Mouse (Mus musculus): ENCODE data around the gene Krt6b. TPM values are rescaled to one million over a fixed set of nuclear protein-coding genes. Genes with fewer than 3 reads are reported as not detected.

Krt6b gene
- not detected for polyA plus RNA-seq (2014; fragmentation: Illumina TruSeq; extraction: RNeasy Lipid Tissue Mini Kit (QIAGEN cat#74804))

DNA sequence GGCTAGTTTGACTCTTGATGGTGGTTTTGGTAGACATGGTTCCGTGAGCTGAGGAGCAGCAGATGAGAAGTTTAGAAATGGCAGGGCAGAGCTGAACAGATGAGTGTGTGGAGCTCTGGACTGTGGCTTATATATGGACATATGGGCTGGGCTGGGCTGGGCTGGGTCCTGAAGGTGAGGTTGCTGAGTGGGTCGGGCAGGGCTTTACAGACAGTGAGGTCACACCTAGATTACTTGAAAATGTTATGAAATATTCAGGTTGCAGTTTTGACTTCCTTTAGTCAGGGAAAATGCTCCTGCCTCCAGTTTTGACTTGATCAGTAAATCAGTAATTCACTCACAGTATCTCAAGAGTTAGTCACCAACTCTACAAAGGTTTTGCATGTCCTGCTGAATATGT is at the start of gene Krt6b:
Krt6b (minus strand) TSS at position 101 of the 400 bp plus-strand sequence.

GRCm38 (mm10) chr15:101712720-101713119 is 32.6 kb upstream of the Krt6b start, which contains the start of gene Krt5:
Krt5 (minus strand) TSS chr15:101712898.

GRCm38 (mm10) chr15:101694207-101694606 is 14.1 kb upstream of the Krt6b start, which contains the start of gene Krt6a:
Krt6a (minus strand) TSS chr15:101694307.

DNA sequence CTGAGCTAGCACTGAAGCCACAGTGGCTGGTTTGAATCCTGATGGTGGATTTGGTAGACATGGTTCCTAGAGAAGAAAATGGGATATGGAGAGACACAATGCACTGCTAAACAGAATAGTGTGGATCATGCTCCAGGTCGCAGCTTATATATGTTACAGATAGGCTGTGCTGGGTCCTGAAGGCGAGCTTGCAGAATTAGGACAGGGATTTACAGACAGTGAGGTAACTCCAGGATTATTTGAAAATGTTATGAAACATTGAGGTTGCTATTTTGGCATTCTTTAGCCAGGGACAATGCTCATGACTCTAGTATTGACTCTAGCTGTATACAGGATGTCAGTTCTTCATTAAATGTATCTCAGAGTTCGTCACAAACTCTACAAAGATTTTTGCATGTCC is 32.8 kb downstream of the Krt6b start, which contains the start of gene Gm5478:
Gm5478 (minus strand) TSS at position 101 of the 400 bp plus-strand sequence.

DNA sequence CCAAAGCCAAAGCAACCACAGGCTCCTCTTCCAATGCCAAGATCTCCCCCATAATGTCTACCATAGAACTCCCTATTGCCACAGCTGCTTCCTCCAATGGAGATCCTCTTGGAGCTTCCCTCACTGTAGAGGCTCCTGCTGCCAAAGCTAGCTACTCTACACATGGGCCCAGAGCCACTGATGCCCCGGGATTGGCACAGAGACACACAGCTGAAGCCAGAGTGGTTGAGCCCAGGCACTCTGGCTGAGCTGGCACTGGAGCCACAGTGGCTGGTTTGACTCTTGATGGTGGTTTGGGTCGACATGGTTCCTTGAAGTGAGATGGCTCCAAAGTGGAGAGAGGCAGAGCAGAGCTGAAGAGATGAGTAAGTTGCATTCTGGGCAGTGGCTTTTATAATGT is 52.2 kb downstream of the Krt6b start, which contains the start of gene Gm5414:
Gm5414 (minus strand) TSS at position 305 of the 400 bp plus-strand sequence.

Other genes with a start within 250 kb of the Krt6b start
- not detected for gene Krt87, start 241.5 kb downstream of the Krt6b start, polyA plus RNA-seq (2014; fragmentation: Illumina TruSeq; extraction: RNeasy Lipid Tissue Mini Kit (QIAGEN cat#74804))
- gene Krt88, start 232.5 kb downstream of the Krt6b start, polyA plus RNA-seq (2014; fragmentation: Illumina TruSeq; extraction: RNeasy Lipid Tissue Mini Kit (QIAGEN cat#74804)), result not detected
- gene Krt81, start 216.5 kb downstream of the Krt6b start, polyA plus RNA-seq (2014; fragmentation: Illumina TruSeq; extraction: RNeasy Lipid Tissue Mini Kit (QIAGEN cat#74804)), result not detected
- gene Krt86, start 206.8 kb downstream of the Krt6b start, polyA plus RNA-seq (2014; fragmentation: Illumina TruSeq; extraction: RNeasy Lipid Tissue Mini Kit (QIAGEN cat#74804)), result not detected
- gene Krt83, start 188.8 kb downstream of the Krt6b start, polyA plus RNA-seq (2014; fragmentation: Illumina TruSeq; extraction: RNeasy Lipid Tissue Mini Kit (QIAGEN cat#74804)), result not detected
- gene Gm49425, start 163.0 kb downstream of the Krt6b start, polyA plus RNA-seq (2014; fragmentation: Illumina TruSeq; extraction: RNeasy Lipid Tissue Mini Kit (QIAGEN cat#74804)), result not detected
- 1.2 TPM for gene Krt84, start 147.5 kb downstream of the Krt6b start, polyA plus RNA-seq (2014; fragmentation: Illumina TruSeq; extraction: RNeasy Lipid Tissue Mini Kit (QIAGEN cat#74804))
- not detected for gene Krt82, start 129.6 kb downstream of the Krt6b start, polyA plus RNA-seq (2014; fragmentation: Illumina TruSeq; extraction: RNeasy Lipid Tissue Mini Kit (QIAGEN cat#74804))
- not detected for gene Krt90, start 117.3 kb downstream of the Krt6b start, polyA plus RNA-seq (2014; fragmentation: Illumina TruSeq; extraction: RNeasy Lipid Tissue Mini Kit (QIAGEN cat#74804))
- gene Krt75, start 106.4 kb downstream of the Krt6b start, polyA plus RNA-seq (2014; fragmentation: Illumina TruSeq; extraction: RNeasy Lipid Tissue Mini Kit (QIAGEN cat#74804)), result not detected
- not detected for gene Gm5414, start 52.1 kb downstream of the Krt6b start, polyA plus RNA-seq (2014; fragmentation: Illumina TruSeq; extraction: RNeasy Lipid Tissue Mini Kit (QIAGEN cat#74804))
- not detected for gene Gm5478, start 32.9 kb downstream of the Krt6b start, polyA plus RNA-seq (2014; fragmentation: Illumina TruSeq; extraction: RNeasy Lipid Tissue Mini Kit (QIAGEN cat#74804))
- gene Krt6a, start 14.0 kb upstream of the Krt6b start, polyA plus RNA-seq (2014; fragmentation: Illumina TruSeq; extraction: RNeasy Lipid Tissue Mini Kit (QIAGEN cat#74804)), result not detected
- gene Krt5, start 32.6 kb upstream of the Krt6b start, polyA plus RNA-seq (2014; fragmentation: Illumina TruSeq; extraction: RNeasy Lipid Tissue Mini Kit (QIAGEN cat#74804)), result not detected
- gene Krt71, start 62.8 kb upstream of the Krt6b start, polyA plus RNA-seq (2014; fragmentation: Illumina TruSeq; extraction: RNeasy Lipid Tissue Mini Kit (QIAGEN cat#74804)), result not detected
- gene Krt72, start 106.2 kb upstream of the Krt6b start, polyA plus RNA-seq (2014; fragmentation: Illumina TruSeq; extraction: RNeasy Lipid Tissue Mini Kit (QIAGEN cat#74804)), result not detected
- 0.34 TPM for gene Krt73, start 122.1 kb upstream of the Krt6b start, polyA plus RNA-seq (2014; fragmentation: Illumina TruSeq; extraction: RNeasy Lipid Tissue Mini Kit (QIAGEN cat#74804))
- gene Krt2, start 137.9 kb upstream of the Krt6b start, polyA plus RNA-seq (2014; fragmentation: Illumina TruSeq; extraction: RNeasy Lipid Tissue Mini Kit (QIAGEN cat#74804)), result not detected
- gene Krt1, start 170.5 kb upstream of the Krt6b start, polyA plus RNA-seq (2014; fragmentation: Illumina TruSeq; extraction: RNeasy Lipid Tissue Mini Kit (QIAGEN cat#74804)), result 0.23 TPM
- gene Krt77, start 189.4 kb upstream of the Krt6b start, polyA plus RNA-seq (2014; fragmentation: Illumina TruSeq; extraction: RNeasy Lipid Tissue Mini Kit (QIAGEN cat#74804)), result not detected
- not detected for gene Krt76, start 212.6 kb upstream of the Krt6b start, polyA plus RNA-seq (2014; fragmentation: Illumina TruSeq; extraction: RNeasy Lipid Tissue Mini Kit (QIAGEN cat#74804))
- gene Krt4, start 244.4 kb upstream of the Krt6b start, polyA plus RNA-seq (2014; fragmentation: Illumina TruSeq; extraction: RNeasy Lipid Tissue Mini Kit (QIAGEN cat#74804)), result not detected